ENCODE assay signal across 8 mouse cellular contexts in the genomic region with DNA sequence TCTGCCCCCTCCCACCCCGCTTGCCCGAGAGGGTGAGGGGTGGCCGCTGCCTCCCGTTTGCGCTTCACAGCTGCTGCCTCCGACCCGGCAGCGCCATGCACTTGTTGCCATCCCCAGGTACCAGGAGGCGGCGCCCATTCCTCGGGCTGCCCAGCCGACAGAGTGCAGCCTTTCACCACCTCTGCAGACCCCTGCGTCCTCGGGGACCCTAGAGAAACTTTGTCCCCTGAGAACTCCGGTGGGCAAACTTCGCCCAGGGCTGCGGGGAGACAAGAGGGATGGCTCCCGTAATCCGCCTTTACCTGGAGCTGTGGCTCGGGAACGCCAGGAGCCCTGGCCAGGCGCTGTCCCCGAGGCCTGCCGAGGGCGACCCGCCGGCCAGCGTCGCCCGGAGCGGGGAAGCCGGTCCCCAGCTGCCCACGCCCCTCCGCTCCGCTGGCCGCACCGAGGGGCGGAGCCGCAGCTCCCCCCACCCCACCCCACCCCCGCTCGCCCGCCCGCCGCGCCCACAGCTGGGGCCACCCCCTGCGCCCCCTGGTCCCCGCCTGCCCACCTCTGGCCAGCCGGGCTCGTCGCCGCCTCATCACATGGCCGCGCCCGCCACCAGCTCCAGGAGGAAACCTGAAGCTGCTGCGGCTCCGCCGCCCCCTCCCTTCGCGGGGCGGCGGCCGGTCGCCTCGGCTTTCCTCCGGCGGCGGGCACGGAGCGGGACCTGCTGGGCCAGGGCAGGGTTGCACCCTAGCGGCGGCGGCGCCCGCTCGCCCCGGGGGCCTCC. TPM values are rescaled to one million over a fixed set of nuclear protein-coding genes. Genes with fewer than 3 reads are reported as not detected.
DNase-seq lines count a peak whose midpoint lies in the region; ATAC-seq and TF ChIP-seq lines count a peak whose summit lies in the region.

A gene (minus strand): TSS at position 669 of the 775 bp plus-strand sequence.

- peaks cover 3% of the 10 kb centered on the region; the same call in 1 of the 2 replicates for H3K4me1 ChIP-seq in limb, embryonic 11.5 days (ENCODE audit: control insufficient read depth, insufficient read depth, low read length)
- peaks cover 10% of the 10 kb centered on the region for H3K4me1 ChIP-seq in midbrain, embryonic 12.5 days
- peaks cover 3% of the 10 kb centered on the region; the same call in 1 of the 2 replicates for H3K4me1 ChIP-seq in spleen, adult 2 months (ENCODE audit: control insufficient read depth, insufficient read depth, insufficient read length)

- no peaks in the 10 kb centered on the region for H3K9me3 ChIP-seq in limb, embryonic 11.5 days (ENCODE audit: control insufficient read depth, low read length)
- no peaks in the 10 kb centered on the region for H3K9me3 ChIP-seq in midbrain, embryonic 12.5 days

- TF ChIP-seq POLR2A in spleen, adult 2 months (IDR thresholded peaks at IDR 0.05; ENCODE audit: low read depth, low read length), result no peak

- H3K4me3 ChIP-seq in limb, embryonic 11.5 days (ENCODE audit: low read depth, low read length), result peak within 1 kb of the TSS; percentile 48
- peak within 1 kb of the TSS; percentile 69 for H3K4me3 ChIP-seq in midbrain, embryonic 12.5 days
- H3K4me3 ChIP-seq in spleen, adult 2 months (ENCODE audit: extremely low read depth, insufficient read depth, insufficient read length), result peak within 1 kb of the TSS; percentile 42

- no peaks in the 10 kb centered on the region for H3K36me3 ChIP-seq in limb, embryonic 11.5 days (ENCODE audit: control insufficient read depth, insufficient read depth, low read length)
- no peaks in the 10 kb centered on the region for H3K36me3 ChIP-seq in midbrain, embryonic 12.5 days
- H3K36me3 ChIP-seq in spleen, adult 2 months (ENCODE audit: control insufficient read depth, insufficient read depth, low read length), result no peaks in the 10 kb centered on the region

- H3K27me3 ChIP-seq in limb, embryonic 11.5 days (ENCODE audit: control insufficient read depth, insufficient read depth, low read length), result peaks cover 3% of the 10 kb centered on the region; the same call in 1 of the 2 replicates
- peaks cover 21% of the 10 kb centered on the region for H3K27me3 ChIP-seq in midbrain, embryonic 12.5 days
- peaks cover 12% of the 10 kb centered on the region for H3K27me3 ChIP-seq in spleen, adult 2 months (ENCODE audit: control insufficient read depth, insufficient read depth, low read length)

- H3K27ac ChIP-seq in limb, embryonic 11.5 days (replicated peaks; ENCODE audit: low read depth, low read length), result peak within 1 kb of the TSS; percentile 61; the same call in 1 of the 2 replicates
- peak within 1 kb of the TSS; percentile 58 for H3K27ac ChIP-seq in midbrain, embryonic 12.5 days (replicated peaks)
- H3K27ac ChIP-seq in spleen, adult 2 months (ENCODE audit: insufficient read depth, low read length), result no peak within 1 kb of the TSS

- peak; percentile 82 for ATAC-seq in limb, embryonic 11.5 days (ENCODE audit: insufficient number of reproducible peaks, low FRiP score, low TSS enrichment, low read depth)
- ATAC-seq in midbrain, embryonic 12.5 days (ENCODE audit: low FRiP score, low read depth), result peak; percentile 90
- ATAC-seq in activated CD4-positive, CD25-positive, alpha-beta regulatory T cell, adult 4 months, result no peak

- under 1% methylated on average over 60 of the region's 76 CpGs for WGBS in limb, embryonic 11.5 days
- under 1% methylated on average over 55 of the region's 76 CpGs for WGBS in midbrain, embryonic 12.5 days
- WGBS in spleen, adult 2 months, result 1% methylated on average over 65 of the region's 76 CpGs

- no peak for TF ChIP-seq CTCF in spleen, adult 2 months (IDR thresholded peaks at IDR 0.05; ENCODE audit: extremely low read depth, insufficient read depth, insufficient read length, insufficient replicate concordance)

- peak; percentile 87 for DNase-seq in adrenal gland, postnatal 10 days
- DNase-seq in embryo, embryonic 11.5 days (ENCODE audit: low read depth, low spot score), result peak; percentile 40
- peak; percentile 98 for DNase-seq in heart, adult 11 months
- DNase-seq in kidney, adult 11 months, result peak; percentile 64
- DNase-seq in limb, embryonic 11.5 days (ENCODE audit: low spot score), result peak; percentile 82
- DNase-seq in spleen, adult 2 months (ENCODE audit: low read depth in 1 of 2, low spot score in 2 of 2), result peak in 1 of 2 experiments; percentile 16

- H3K9ac ChIP-seq in limb, embryonic 11.5 days (ENCODE audit: low read length), result peak within 1 kb of the TSS; percentile 55
- peak within 1 kb of the TSS; percentile 70 for H3K9ac ChIP-seq in midbrain, embryonic 12.5 days (replicated peaks)

- H3K4me2 ChIP-seq in limb, embryonic 11.5 days (ENCODE audit: low read depth, severe bottlenecking), result peak within 1 kb of the TSS; percentile 75
- peak within 1 kb of the TSS; percentile 93 for H3K4me2 ChIP-seq in midbrain, embryonic 12.5 days (replicated peaks)

RNA-seq across cellular contexts. Expression of the gene that starts here (rescaled TPM):
- total RNA-seq in adrenal gland, postnatal 10 days (2021), result 10 to 100 TPM; 23.7 to 30.8 TPM
- 16.3 and 17.0 TPM in 2 replicates for polyA plus RNA-seq in limb, embryonic 11.5 days (2014; fragmentation: Nextera tagmentation; extraction: Ambion mirVana)
- 7.2 and 9.8 TPM in 2 replicates for polyA plus RNA-seq in midbrain, embryonic 12.5 days (2016; fragmentation: Nextera tagmentation; extraction: Ambion mirVana)
- polyA plus RNA-seq in spleen, adult 2 months (2012; rRNA removed), result 0.22 and 0.42 TPM in 2 replicates
- under 1 TPM in 1 of 2 experiments, not detected in 1; 0.08 TPM for polyA plus RNA-seq in activated CD4-positive, CD25-positive, alpha-beta regulatory T cell, adult 4 months (2017; shearing (Covaris generic))
